Mouse (Mus musculus) liver, embryonic 14.5 days (tissue): ENCODE results near the gene Ston2. TPM values are rescaled to one million over a fixed set of nuclear protein-coding genes. Genes with fewer than 3 reads are reported as not detected.

Experiments
- ATAC-seq: fragments of 200-750 bp; cut with Nextera tagmentation; 2 replicates; pipeline ENCODE4 v1.8.0; 2017; ENCODE audit warnings: moderate number of reproducible peaks, mild to moderate bottlenecking, moderate library complexity; ENCODE audit not compliant: insufficient read depth
- DNase-seq, 3 experiments: peaks; one replicate each; pipeline ENCODE4 v3.0.0-alpha.2; 2012 to 2013; ENCODE audit warnings: low read depth in 3 of 3, low spot score in 3 of 3
- H3K27ac ChIP-seq: fragments of 300-500 bp; sonication (generic); 2 replicates; pipeline ENCODE4 v1.5.1; 2014; ENCODE audit warnings: moderate library complexity, mild to moderate bottlenecking, control low read depth, inconsistent platforms
- H3K27me3 ChIP-seq: fragments of 300-500 bp; sonication (generic); 2 replicates; pipeline ENCODE4 v1.6.1; 2014; ENCODE audit warnings: mild to moderate bottlenecking, low read length, moderate library complexity; ENCODE audit not compliant: control insufficient read depth, insufficient read depth
- H3K36me3 ChIP-seq: fragments of 300-500 bp; sonication (generic); replicated peaks from 2 replicates; pipeline ENCODE4 v1.6.1; 2014; ENCODE audit warnings: low read depth; ENCODE audit not compliant: control insufficient read depth, insufficient read depth
- H3K4me1 ChIP-seq, 2 experiments: fragments of 200-500 bp in 1 of 2; fragments of 300-500 bp in 1 of 2; sonication (generic) in 1 of 2; replicated peaks; 2 replicates each; pipeline ENCODE4 v1.6.1; 2012 to 2014; ENCODE audit warnings: antibody characterized with exemption in 1 of 2, inconsistent platforms in 1 of 2, low read length in 1 of 2; ENCODE audit not compliant: control insufficient read depth in 2 of 2, insufficient read depth in 2 of 2
- H3K4me2 ChIP-seq: fragments of 300-500 bp; sonication (generic); 2 replicates; pipeline ENCODE4 v1.6.1; 2014; ENCODE audit warnings: low read depth, mild to moderate bottlenecking, control low read depth, moderate library complexity
- H3K4me3 ChIP-seq, 2 experiments: fragments of 200-500 bp in 1 of 2; fragments of 300-500 bp in 1 of 2; sonication (generic) in 1 of 2; 2 replicates each; pipeline ENCODE4 v1.5.1; 2012 to 2014; ENCODE audit warnings: low read depth in 2 of 2, low read length in 2 of 2, mild to moderate bottlenecking in 2 of 2, control low read depth in 1 of 2, inconsistent platforms in 1 of 2, moderate library complexity in 1 of 2; ENCODE audit not compliant: insufficient read depth in 1 of 2
- H3K9ac ChIP-seq: fragments of 300-500 bp; sonication (generic); replicated peaks from 2 replicates; pipeline ENCODE4 v1.6.1; 2014; ENCODE audit warnings: mild to moderate bottlenecking, control low read depth, moderate library complexity
- H3K9me3 ChIP-seq: fragments of 300-500 bp; sonication (generic); 2 replicates; pipeline ENCODE4 v1.6.1; 2016; ENCODE audit warnings: low read length, mixed read lengths; ENCODE audit not compliant: control insufficient read depth
- CTCF ChIP-seq: IDR thresholded peaks from 2 replicates; pipeline ENCODE4 v1.5.1; 2016; ENCODE audit warnings: antibody characterized with exemption, low read depth, control low read depth
- EP300 ChIP-seq: IDR thresholded peaks from 2 replicates; pipeline ENCODE4 v1.6.1; 2016; ENCODE audit warnings: antibody characterized with exemption, low read depth
- WGBS: fragments of 180-500 bp; shearing (Covaris S2); extraction: QIAGEN DNeasy Blood & Tissue Kit; methylation state at CpG from one replicate; pipeline ENCODE4 v1.1.7; 2014; ENCODE audit not compliant: insufficient replicate concordance; 5-methylcytosine and 5-hydroxymethylcytosine counted together
- polyA plus RNA-seq, 2 experiments: library from polyadenylated mRNA; depleted of rRNA in 1 of 2; stranded (reverse) in 1 of 2; unstranded in 1 of 2; fragments of >200 nt; fragmentation: Nextera tagmentation in 1 of 2; extraction: Ambion mirVana in 1 of 2; gene quantifications; 2 replicates each; pipeline versions ENCODE4 v1.2.1 to v1.2.3; 2012 to 2014

The Ston2 gene
- polyA plus RNA-seq, 2 experiments: 15.4 to 26.6 TPM

DNA sequence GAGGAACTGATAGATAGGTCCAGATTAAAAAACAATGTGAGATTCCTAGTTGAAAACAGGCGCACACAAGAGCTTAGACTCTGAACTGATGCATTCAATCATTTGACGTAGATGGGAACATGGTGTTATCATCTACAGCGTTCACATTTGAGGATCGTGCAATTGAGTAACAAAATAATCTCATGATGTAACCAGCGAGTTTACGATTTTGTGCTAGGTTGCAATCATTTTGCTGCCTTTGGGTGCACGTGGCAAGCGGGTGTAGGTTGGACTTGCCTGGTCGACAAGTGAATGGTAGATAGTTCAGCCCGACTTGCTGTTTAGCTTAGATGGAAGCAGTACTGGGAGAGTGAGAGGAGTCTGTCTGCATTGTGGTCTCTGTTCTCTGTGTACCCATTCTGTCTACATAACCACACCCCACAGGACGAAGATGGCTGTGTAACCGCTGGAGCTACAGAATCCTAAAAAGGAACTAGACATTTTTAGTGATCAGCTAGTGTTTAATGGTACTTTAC is 11.7 kb upstream of the Ston2 start:
- no peak overlapping the region for H3K4me3 ChIP-seq
- H3K9ac ChIP-seq: no peak overlapping the region
- no peak overlapping the region for H3K4me2 ChIP-seq
- no peaks in the 10 kb centered on the region for H3K9me3 ChIP-seq
- no peaks in the 10 kb centered on the region for H3K27me3 ChIP-seq
- no peaks in the 10 kb centered on the region for H3K36me3 ChIP-seq
- no peak overlapping the region for H3K27ac ChIP-seq
- DNase-seq (no peak), ATAC-seq (no peak)
- WGBS: 54% methylated on average over 12 of the region's 12 CpGs
- TF ChIP-seq CTCF (no peak), EP300 (no peak)
- H3K4me1 ChIP-seq: peaks cover 0 to 5% of the 10 kb centered on the region in 2 experiments; a peak in 1 of 4 replicates

DNA sequence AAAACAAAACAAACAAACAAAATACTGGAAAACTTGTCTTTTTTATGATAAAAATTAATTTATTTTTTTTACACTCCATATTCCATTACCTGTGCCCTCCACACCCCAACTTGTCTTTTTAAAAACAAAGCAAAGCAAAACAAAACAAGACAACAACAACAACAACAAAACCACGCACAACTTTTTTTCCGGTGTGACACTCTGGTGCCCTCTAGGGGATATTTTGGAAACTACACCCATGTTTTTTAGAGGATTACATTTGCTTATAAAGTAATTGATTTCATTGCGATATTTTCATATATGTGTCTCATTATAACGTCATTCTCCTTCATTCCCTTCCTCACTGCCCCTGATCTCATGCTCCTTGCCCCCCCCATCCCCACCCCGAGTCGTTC is 11.2 kb upstream of the Ston2 start:
- Histone ChIP-seq H3K4me1 (peaks cover 0 to 5% of the 10 kb centered on the region in 2 experiments; a peak in 1 of 4 replicates), H3K27me3 (no peaks in the 10 kb centered on the region), H3K4me2 (0 out of 2 replicates have a peak overlapping the region, but pooled peaks have one; percentile 2), H3K9ac (no peak overlapping the region), H3K36me3 (no peaks in the 10 kb centered on the region), H3K4me3 (no peak overlapping the region), H3K9me3 (no peaks in the 10 kb centered on the region), H3K27ac (no peak overlapping the region)
- DNase-seq (no peak), ATAC-seq (no peak)
- 7% methylated on average over 6 of the region's 6 CpGs for WGBS
- no peak for TF ChIP-seq EP300
- TF ChIP-seq CTCF: peak; percentile 77

DNA sequence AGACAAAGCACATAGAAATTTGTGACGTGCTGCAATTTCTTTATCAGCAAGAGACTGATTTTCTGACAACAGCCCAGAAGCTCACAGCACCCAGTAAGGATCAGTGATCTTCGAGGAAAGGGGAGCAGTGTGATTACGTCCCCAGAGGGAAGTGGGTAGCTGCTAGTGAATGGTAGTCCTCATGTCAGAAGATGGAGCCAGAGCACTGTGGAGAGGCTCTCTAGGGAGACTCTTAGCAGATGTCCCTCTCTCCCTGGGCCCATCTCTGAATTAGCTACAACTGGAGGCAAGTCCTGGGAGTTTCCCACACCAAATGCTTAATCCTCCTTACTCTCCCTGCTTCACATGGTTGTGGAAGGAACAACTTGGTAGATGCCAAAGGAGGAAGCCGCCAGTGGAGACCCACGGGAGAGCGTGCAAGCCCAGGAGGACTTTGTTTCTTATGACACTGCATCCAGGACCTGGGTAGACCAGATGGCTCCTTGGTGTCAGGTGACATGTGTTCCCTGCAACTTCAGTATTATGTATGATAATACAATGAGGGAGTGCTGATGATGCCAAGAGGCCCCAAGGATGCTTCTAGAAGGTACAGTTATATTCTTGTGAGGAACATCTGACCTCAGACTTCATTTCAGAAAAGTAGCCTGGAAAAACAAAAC is 10.7 kb upstream of the Ston2 start:
- DNase-seq (no peak), ATAC-seq (peak; percentile 35; the same call in 1 of the 2 replicates)
- Histone ChIP-seq H3K27me3 (no peaks in the 10 kb centered on the region), H3K4me3 (no peak overlapping the region), H3K4me2 (0 out of 2 replicates have a peak overlapping the region, but pooled peaks have one; percentile 2), H3K27ac (no peak overlapping the region), H3K9ac (no peak overlapping the region), H3K36me3 (no peaks in the 10 kb centered on the region), H3K4me1 (peaks cover 0 to 5% of the 10 kb centered on the region in 2 experiments; a peak in 1 of 4 replicates), H3K9me3 (no peaks in the 10 kb centered on the region)
- TF ChIP-seq EP300 (no peak), CTCF (no peak)
- WGBS: 44% methylated on average over 6 of the region's 6 CpGs

DNA sequence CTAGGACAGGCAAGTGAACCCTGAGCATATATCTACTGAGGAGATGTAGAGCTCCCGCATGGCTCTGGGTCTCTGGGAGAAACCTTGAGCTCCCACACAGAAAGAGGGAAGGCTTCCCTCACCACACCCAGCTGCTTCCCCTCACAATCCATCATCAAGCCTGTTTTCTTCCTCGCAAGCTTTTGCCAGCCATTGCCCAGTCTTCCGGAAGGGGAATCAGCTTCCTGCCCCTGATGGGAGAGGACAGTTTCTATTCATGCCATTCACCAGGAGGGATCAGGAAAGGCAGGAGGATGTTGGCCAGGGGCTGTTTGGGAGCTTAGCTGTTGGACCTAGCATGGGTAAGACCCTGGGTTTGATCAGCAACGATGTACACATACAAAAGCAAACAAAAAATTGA is 8.6 kb upstream of the Ston2 start:
- H3K9ac ChIP-seq: no peak overlapping the region
- H3K27me3 ChIP-seq: no peaks in the 10 kb centered on the region
- no peak overlapping the region for H3K4me3 ChIP-seq
- no peaks in the 10 kb centered on the region for H3K9me3 ChIP-seq
- 46% methylated on average over 4 of the region's 4 CpGs for WGBS
- H3K4me2 ChIP-seq: no peak overlapping the region
- H3K4me1 ChIP-seq: peaks cover 0 to 5% of the 10 kb centered on the region in 2 experiments; a peak in 1 of 4 replicates
- TF ChIP-seq CTCF (no peak), EP300 (no peak)
- ATAC-seq (no peak), DNase-seq (no peak)
- H3K27ac ChIP-seq: no peak overlapping the region
- H3K36me3 ChIP-seq: no peaks in the 10 kb centered on the region

DNA sequence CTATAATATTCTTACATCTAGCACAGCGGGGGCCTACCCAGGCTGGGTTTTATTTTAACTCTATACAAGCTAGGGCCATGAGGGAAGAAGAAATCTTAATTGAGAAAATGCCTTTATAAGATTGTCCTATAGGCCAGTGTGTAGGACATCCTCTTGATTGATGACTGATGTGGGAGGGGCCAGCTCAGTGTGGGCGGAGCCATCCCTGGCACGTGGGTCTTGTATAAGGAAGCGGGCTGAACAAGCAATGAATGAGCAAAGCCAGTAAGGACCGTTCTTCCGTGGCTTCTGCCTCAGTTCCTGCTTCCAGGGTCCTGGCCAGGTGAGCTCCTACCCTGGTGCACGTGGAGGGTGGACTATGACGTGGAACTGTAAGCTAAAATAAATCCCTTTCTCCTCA is 5.1 kb upstream of the Ston2 start:
- no peaks in the 10 kb centered on the region for H3K9me3 ChIP-seq
- no peak overlapping the region for H3K9ac ChIP-seq
- H3K27me3 ChIP-seq: no peaks in the 10 kb centered on the region
- no peak for DNase-seq
- no peaks in the 10 kb centered on the region for H3K36me3 ChIP-seq
- no peak overlapping the region for H3K4me2 ChIP-seq
- TF ChIP-seq CTCF: no peak
- TF ChIP-seq EP300: no peak
- H3K4me1 ChIP-seq: no peaks in the 10 kb centered on the region
- ATAC-seq: no peak
- H3K27ac ChIP-seq: no peak overlapping the region
- no peak overlapping the region for H3K4me3 ChIP-seq
- WGBS: 57% methylated on average over 8 of the region's 8 CpGs
